Mouse (Mus musculus) kidney, adult 2 months (tissue): ENCODE measurements around the gene Gadl1.

ENCODE experiments used
- CTCF ChIP-seq: fragments of 200-500 bp; conservative IDR thresholded peaks from 2 replicates; pipeline ENCODE4 v1.5.1; 2011; ENCODE audit warnings: low read depth, mild to moderate bottlenecking, control low read depth, low read length, moderate library complexity, mixed read lengths; ENCODE audit not compliant: insufficient read depth, insufficient read length
- POLR2A ChIP-seq: fragments of 200-500 bp; IDR thresholded peaks from one replicate; pipeline ENCODE4 v1.6.1; 2011; ENCODE audit warnings: low read depth, low read length, control low read depth

- TF ChIP-seq CTCF = no peak
- TF ChIP-seq POLR2A = no peak
Measured at GRCm38 (mm10) chr9:116101842-116102241, 192.6 kb downstream of the Gadl1 start.
